Mouse (Mus musculus): Measurements from ENCODE around the gene Hist4h4. TPM values are rescaled to one million over a fixed set of nuclear protein-coding genes. Genes with fewer than 3 reads are reported as not detected.
A peak's percentile ranks its signal among the peaks of the same experiment; 100 is the strongest.

Gene Hist4h4
- total and polyA plus RNA-seq, 3 experiments, result 0.89 to 179 (median 60.9) TPM

- ATAC-seq (ENCODE audit: extremely low read depth, insufficient number of reproducible peaks, low FRiP score, poor library complexity, severe bottlenecking) (no peak), DNase-seq (ENCODE audit: low spot score) (no peak)
- Histone ChIP-seq H3K36me3 (replicated peaks) (peaks cover 90% of the 10 kb centered on the region), H3K4me3 (ENCODE audit: low read depth, low read length) (no peak overlapping the region), H3K9me3 (replicated peaks) (no peaks in the 10 kb centered on the region), H3K27me3 (ENCODE audit: insufficient read depth, low read length) (no peaks in the 10 kb centered on the region), H3K4me1 (ENCODE audit: insufficient read depth, low read depth, low read length) (peaks cover 43% of the 10 kb centered on the region)
- TF ChIP-seq POLR2AphosphoS5 (IDR thresholded peaks at IDR 0.05; ENCODE audit: insufficient replicate concordance, low read depth, low read length), result no peak
- no peak for TF ChIP-seq GATA1 (IDR thresholded peaks at IDR 0.05; ENCODE audit: borderline replicate concordance, low read length)
Observed at GRCm38 (mm10) chr6:136821086-136821485, 16.9 kb upstream of the Hist4h4 start.

- ATAC-seq (ENCODE audit: extremely low read depth, insufficient number of reproducible peaks, low FRiP score, poor library complexity, severe bottlenecking) (no peak), DNase-seq (ENCODE audit: low spot score) (no peak)
- Histone ChIP-seq H3K27me3 (ENCODE audit: insufficient read depth, low read length) (no peaks in the 10 kb centered on the region), H3K4me1 (ENCODE audit: insufficient read depth, low read depth, low read length) (peaks cover 42% of the 10 kb centered on the region), H3K4me3 (ENCODE audit: low read depth, low read length) (peak overlapping the region; percentile 18; the same call in 1 of the 2 replicates), H3K9me3 (replicated peaks) (no peaks in the 10 kb centered on the region), H3K36me3 (replicated peaks) (peaks cover 93% of the 10 kb centered on the region)
- TF ChIP-seq POLR2AphosphoS5 (IDR thresholded peaks at IDR 0.05; ENCODE audit: insufficient replicate concordance, low read depth, low read length) (no peak), CTCF (IDR thresholded peaks at IDR 0.05; ENCODE audit: low read depth, low read length) (no peak), GATA2 (IDR thresholded peaks at IDR 0.05; ENCODE audit: borderline replicate concordance, low read depth, low read length) (no peak), GATA1 (IDR thresholded peaks at IDR 0.05; ENCODE audit: borderline replicate concordance, low read length) (no peak)
Observed at GRCm38 (mm10) chr6:136820381-136820780, 16.2 kb upstream of the Hist4h4 start.

- Histone ChIP-seq H3K4me3 (ENCODE audit: low read depth, low read length) (no peak overlapping the region), H3K36me3 (replicated peaks) (peaks cover 94% of the 10 kb centered on the region), H3K4me1 (ENCODE audit: insufficient read depth, low read depth, low read length) (peaks cover 51% of the 10 kb centered on the region), H3K27me3 (ENCODE audit: insufficient read depth, low read length) (no peaks in the 10 kb centered on the region), H3K9me3 (replicated peaks) (no peaks in the 10 kb centered on the region)
- no peak for TF ChIP-seq GATA2 (IDR thresholded peaks at IDR 0.05; ENCODE audit: borderline replicate concordance, low read depth, low read length)
- TF ChIP-seq TAL1 (conservative IDR thresholded peaks at IDR 0.05; ENCODE audit: low read depth, low read length), result no peak
- TF ChIP-seq GATA1 (IDR thresholded peaks at IDR 0.05; ENCODE audit: borderline replicate concordance, low read length), result no peak
- TF ChIP-seq CTCF (IDR thresholded peaks at IDR 0.05; ENCODE audit: low read depth, low read length), result no peak
- no peak for TF ChIP-seq POLR2AphosphoS5 (IDR thresholded peaks at IDR 0.05; ENCODE audit: insufficient replicate concordance, low read depth, low read length)
- DNase-seq (ENCODE audit: low spot score) (no peak), ATAC-seq (ENCODE audit: extremely low read depth, insufficient number of reproducible peaks, low FRiP score, poor library complexity, severe bottlenecking) (no peak)
Observed at GRCm38 (mm10) chr6:136817549-136817948, 13.3 kb upstream of the Hist4h4 start.

GRCm38 (mm10) chr6:136816826-136817225, 12.6 kb upstream of the Hist4h4 start:
- TF ChIP-seq TAL1 (conservative IDR thresholded peaks at IDR 0.05; ENCODE audit: low read depth, low read length) (no peak), GATA2 (IDR thresholded peaks at IDR 0.05; ENCODE audit: borderline replicate concordance, low read depth, low read length) (no peak), GATA1 (IDR thresholded peaks at IDR 0.05; ENCODE audit: borderline replicate concordance, low read length) (no peak), POLR2AphosphoS5 (IDR thresholded peaks at IDR 0.05; ENCODE audit: insufficient replicate concordance, low read depth, low read length) (no peak)
- Histone ChIP-seq H3K36me3 (replicated peaks) (peaks cover 93% of the 10 kb centered on the region), H3K9me3 (replicated peaks) (no peaks in the 10 kb centered on the region), H3K4me1 (ENCODE audit: insufficient read depth, low read depth, low read length) (peaks cover 44% of the 10 kb centered on the region), H3K27me3 (ENCODE audit: insufficient read depth, low read length) (no peaks in the 10 kb centered on the region), H3K4me3 (ENCODE audit: low read depth, low read length) (no peak overlapping the region)
- DNase-seq (ENCODE audit: low spot score) (no peak), ATAC-seq (ENCODE audit: extremely low read depth, insufficient number of reproducible peaks, low FRiP score, poor library complexity, severe bottlenecking) (no peak)

- ATAC-seq (ENCODE audit: extremely low read depth, insufficient number of reproducible peaks, low FRiP score, poor library complexity, severe bottlenecking), result no peak
- peaks cover 93% of the 10 kb centered on the region for H3K36me3 ChIP-seq (replicated peaks)
Observed at GRCm38 (mm10) chr6:136815381-136815780, 11.2 kb upstream of the Hist4h4 start.

GRCm38 (mm10) chr6:136813117-136813516, 8.9 kb upstream of the Hist4h4 start:
- Histone ChIP-seq H3K4me3 (ENCODE audit: low read depth, low read length) (no peak overlapping the region), H3K36me3 (replicated peaks) (peaks cover 80% of the 10 kb centered on the region), H3K27me3 (ENCODE audit: insufficient read depth, low read length) (no peaks in the 10 kb centered on the region), H3K4me1 (ENCODE audit: insufficient read depth, low read depth, low read length) (peaks cover 42% of the 10 kb centered on the region), H3K9me3 (replicated peaks) (no peaks in the 10 kb centered on the region)
- ATAC-seq (ENCODE audit: extremely low read depth, insufficient number of reproducible peaks, low FRiP score, poor library complexity, severe bottlenecking), result no peak
- no peak for DNase-seq (ENCODE audit: low spot score)
- TF ChIP-seq TAL1 (conservative IDR thresholded peaks at IDR 0.05; ENCODE audit: low read depth, low read length), result no peak
- TF ChIP-seq GATA2 (IDR thresholded peaks at IDR 0.05; ENCODE audit: borderline replicate concordance, low read depth, low read length), result no peak
- TF ChIP-seq POLR2AphosphoS5 (IDR thresholded peaks at IDR 0.05; ENCODE audit: insufficient replicate concordance, low read depth, low read length), result no peak
- no peak for TF ChIP-seq CTCF (IDR thresholded peaks at IDR 0.05; ENCODE audit: low read depth, low read length)
- no peak for TF ChIP-seq GATA1 (IDR thresholded peaks at IDR 0.05; ENCODE audit: borderline replicate concordance, low read length)

More at GRCm38 (mm10) chr6:136815381-136815780, 11.2 kb upstream of the Hist4h4 start:
- no peak for DNase-seq (ENCODE audit: low spot score)
- no peak overlapping the region for H3K4me3 ChIP-seq (ENCODE audit: low read depth, low read length)
- H3K27me3 ChIP-seq (ENCODE audit: insufficient read depth, low read length), result no peaks in the 10 kb centered on the region
- H3K9me3 ChIP-seq (replicated peaks), result no peaks in the 10 kb centered on the region
- H3K4me1 ChIP-seq (ENCODE audit: insufficient read depth, low read depth, low read length), result peaks cover 41% of the 10 kb centered on the region
- no peak for TF ChIP-seq TAL1 (conservative IDR thresholded peaks at IDR 0.05; ENCODE audit: low read depth, low read length)
- no peak for TF ChIP-seq POLR2AphosphoS5 (IDR thresholded peaks at IDR 0.05; ENCODE audit: insufficient replicate concordance, low read depth, low read length)
- TF ChIP-seq CTCF (IDR thresholded peaks at IDR 0.05; ENCODE audit: low read depth, low read length), result no peak
- TF ChIP-seq GATA1 (IDR thresholded peaks at IDR 0.05; ENCODE audit: borderline replicate concordance, low read length), result no peak
- TF ChIP-seq GATA2 (IDR thresholded peaks at IDR 0.05; ENCODE audit: borderline replicate concordance, low read depth, low read length), result no peak

- no peak for DNase-seq (ENCODE audit: low spot score)
- no peaks in the 10 kb centered on the region for H3K27me3 ChIP-seq (ENCODE audit: insufficient read depth, low read length)
- peaks cover 51% of the 10 kb centered on the region for H3K4me1 ChIP-seq (ENCODE audit: insufficient read depth, low read depth, low read length)
- no peaks in the 10 kb centered on the region for H3K9me3 ChIP-seq (replicated peaks)
- H3K36me3 ChIP-seq (replicated peaks), result peaks cover 63% of the 10 kb centered on the region
- ATAC-seq (ENCODE audit: extremely low read depth, insufficient number of reproducible peaks, low FRiP score, poor library complexity, severe bottlenecking), result no peak
- H3K4me3 ChIP-seq (ENCODE audit: low read depth, low read length), result no peak overlapping the region
- TF ChIP-seq POLR2AphosphoS5 (IDR thresholded peaks at IDR 0.05; ENCODE audit: insufficient replicate concordance, low read depth, low read length) (0 out of 2 replicates have a peak, but pooled peaks have one; percentile 74), GATA1 (IDR thresholded peaks at IDR 0.05; ENCODE audit: borderline replicate concordance, low read length) (no peak)
Observed at GRCm38 (mm10) chr6:136811196-136811595, 7.0 kb upstream of the Hist4h4 start.
